Mouse (Mus musculus) liver, adult 2 months (tissue): ENCODE data around the gene Dsn1.

Experiments
- CTCF ChIP-seq: fragments of 200-500 bp; IDR thresholded peaks from 2 replicates; pipeline ENCODE4 v1.5.1; 2011; ENCODE audit warnings: low read depth, low read length, control low read depth
- POLR2A ChIP-seq: fragments of 200-500 bp; IDR thresholded peaks from 2 replicates; pipeline ENCODE4 v1.6.1; 2011; ENCODE audit warnings: low read length, control low read depth; ENCODE audit not compliant: insufficient read depth; ENCODE audit errors: extremely low read depth

- TF ChIP-seq CTCF, result no peak
- TF ChIP-seq POLR2A, result no peak
These were observed 36.7 kb downstream of the Dsn1 start for GRCm38 (mm10) chr2:156970253-156970652.
